Mouse (Mus musculus): Measurements from ENCODE around the gene Abhd6. TPM values are rescaled to one million over a fixed set of nuclear protein-coding genes. Genes with fewer than 3 reads are reported as not detected.

Gene Abhd6
- total RNA-seq, 2 experiments from 2014 or later: 41.7 to 42.6 TPM

GRCm38 (mm10) chr14:8028086-8028485 is 25.4 kb downstream of the Abhd6 start:
- no peak for DNase-seq (ENCODE audit: low spot score in 2 of 2)

- no peak for DNase-seq (ENCODE audit: low spot score in 2 of 2)
Measured at GRCm38 (mm10) chr14:8029752-8030151, 27.1 kb downstream of the Abhd6 start.

GRCm38 (mm10) chr14:8030535-8030934 is 27.8 kb downstream of the Abhd6 start:
- no peak for DNase-seq (ENCODE audit: low spot score in 2 of 2)

- DNase-seq (ENCODE audit: low spot score in 2 of 2): peak; percentile 25 to 37
Measured at GRCm38 (mm10) chr14:8032087-8032944, 29.6 kb downstream of the Abhd6 start.

- DNase-seq (ENCODE audit: low spot score in 2 of 2): no peak
Measured at GRCm38 (mm10) chr14:8034561-8034960, 31.9 kb downstream of the Abhd6 start.

- DNase-seq (ENCODE audit: low spot score in 2 of 2): no peak
Measured at GRCm38 (mm10) chr14:8035951-8036350, 33.2 kb downstream of the Abhd6 start.

- DNase-seq (ENCODE audit: low spot score in 2 of 2): no peak
Measured at GRCm38 (mm10) chr14:8036406-8036805, 33.7 kb downstream of the Abhd6 start.

GRCm38 (mm10) chr14:8038150-8038549 is 35.4 kb downstream of the Abhd6 start:
- no peak for DNase-seq (ENCODE audit: low spot score in 2 of 2)

- peak; percentile 53 to 68 for DNase-seq (ENCODE audit: low spot score in 2 of 2)
Measured at GRCm38 (mm10) chr14:8038791-8039448, 36.2 kb downstream of the Abhd6 start.

GRCm38 (mm10) chr14:8040179-8040578 is 37.5 kb downstream of the Abhd6 start:
- DNase-seq (ENCODE audit: low spot score in 2 of 2): no peak

GRCm38 (mm10) chr14:8040911-8041678 is 38.4 kb downstream of the Abhd6 start:
- no peak for DNase-seq (ENCODE audit: low spot score in 2 of 2)

GRCm38 (mm10) chr14:8042120-8042519 is 39.4 kb downstream of the Abhd6 start:
- no peak for DNase-seq (ENCODE audit: low spot score in 2 of 2)

GRCm38 (mm10) chr14:8042577-8042976 is 39.9 kb downstream of the Abhd6 start:
- no peak for DNase-seq (ENCODE audit: low spot score in 2 of 2)

GRCm38 (mm10) chr14:8044330-8044729 is 41.6 kb downstream of the Abhd6 start:
- DNase-seq (ENCODE audit: low spot score in 2 of 2): peak; percentile 18 to 49

- no peak for DNase-seq (ENCODE audit: low spot score in 2 of 2)
Measured at GRCm38 (mm10) chr14:8044786-8045185, 42.1 kb downstream of the Abhd6 start.

- no peak for DNase-seq (ENCODE audit: low spot score in 2 of 2)
Measured at GRCm38 (mm10) chr14:8045187-8045846, 42.6 kb downstream of the Abhd6 start.

- no peak for DNase-seq (ENCODE audit: low spot score in 2 of 2)
Measured at GRCm38 (mm10) chr14:8046839-8047238, 44.1 kb downstream of the Abhd6 start.

- DNase-seq (ENCODE audit: low spot score in 2 of 2): no peak
Measured at GRCm38 (mm10) chr14:8049334-8049733, 46.6 kb downstream of the Abhd6 start.

GRCm38 (mm10) chr14:8051869-8052268 is 49.2 kb downstream of the Abhd6 start:
- DNase-seq (ENCODE audit: low spot score in 2 of 2): no peak

GRCm38 (mm10) chr14:8052661-8053060 is 50.0 kb downstream of the Abhd6 start:
- DNase-seq (ENCODE audit: low spot score in 2 of 2): no peak

Data from layer of hippocampus, postnatal 10 days (tissue).